Mouse (Mus musculus) urinary bladder, postnatal 36 days (tissue): ENCODE measurements around the gene Nudt16l1.

Source experiments
- DNase-seq, 2 experiments: peaks; one replicate each; pipeline ENCODE4 v3.0.0; 2022; ENCODE audit warnings: low spot score in 2 of 2, mixed read lengths in 1 of 2

Nudt16l1 gene

DNA sequence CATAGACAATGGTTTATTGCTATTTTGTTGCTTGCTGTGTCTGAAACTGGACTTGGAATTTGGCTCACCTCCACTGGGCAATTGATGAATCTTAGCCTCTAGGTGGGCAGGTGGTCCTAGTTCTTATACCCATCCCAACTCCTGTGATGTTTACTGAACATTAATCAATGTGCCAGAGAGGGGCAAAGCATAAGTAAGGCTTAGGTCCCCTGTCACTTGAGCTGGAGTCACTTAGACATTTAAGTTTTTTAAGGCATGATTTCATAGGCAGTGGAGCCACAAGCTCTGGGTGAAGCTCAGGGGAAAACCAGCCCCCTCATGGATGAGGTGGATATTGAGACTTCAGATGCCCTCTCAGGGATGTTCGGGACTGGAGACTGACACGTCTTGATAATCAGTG is at the start of gene Nudt16l1:
Nudt16l1 (plus strand) TSS at position 301 of the 400 bp plus-strand sequence.
- no peak for DNase-seq

DNA sequence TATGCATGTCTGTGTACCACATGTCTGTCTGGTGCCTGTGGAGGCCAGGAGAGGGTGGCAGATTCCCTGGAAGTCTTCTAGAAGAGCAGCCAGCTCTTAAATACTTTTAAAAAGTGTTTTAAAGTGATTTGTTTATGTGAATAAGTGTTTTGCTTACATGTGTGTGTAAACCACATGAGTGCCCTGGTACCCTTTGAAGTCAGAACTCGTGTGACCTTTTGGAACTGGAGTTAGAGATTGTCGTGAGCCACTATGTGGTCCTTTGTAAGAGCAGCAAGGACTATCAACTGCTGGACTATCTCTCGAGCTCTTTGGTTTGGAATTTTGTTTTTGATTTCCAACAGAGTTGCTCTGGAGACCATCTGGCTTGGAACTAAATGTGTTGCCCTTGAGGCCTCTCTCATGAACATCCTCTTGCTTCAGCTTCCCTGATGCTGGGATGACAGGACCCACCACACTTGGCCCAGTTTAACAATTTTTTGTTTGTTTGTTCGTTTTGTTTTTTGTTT is 48.3 kb upstream of the Nudt16l1 start:
- DNase-seq = no peak

DNA sequence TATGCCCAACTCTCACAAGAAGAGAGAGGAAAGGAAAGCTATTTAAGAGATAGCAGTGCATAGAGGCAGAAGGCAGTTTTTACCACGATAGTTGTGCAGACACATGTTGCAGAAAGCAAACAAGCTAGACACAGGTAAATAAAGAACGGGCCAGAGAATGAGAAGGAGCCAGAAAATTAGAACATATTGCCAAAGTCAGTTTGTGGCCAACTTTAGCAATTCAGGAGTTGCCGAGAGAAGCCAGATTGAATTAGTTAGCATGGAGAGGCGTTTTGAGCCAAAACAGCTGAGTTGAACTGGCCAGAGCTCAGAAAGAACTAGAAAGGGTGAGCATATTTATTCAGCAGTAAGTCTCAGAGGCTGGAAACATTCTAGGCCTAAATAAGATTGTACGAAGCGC is 46.4 kb upstream of the Nudt16l1 start:
- DNase-seq = no peak

DNA sequence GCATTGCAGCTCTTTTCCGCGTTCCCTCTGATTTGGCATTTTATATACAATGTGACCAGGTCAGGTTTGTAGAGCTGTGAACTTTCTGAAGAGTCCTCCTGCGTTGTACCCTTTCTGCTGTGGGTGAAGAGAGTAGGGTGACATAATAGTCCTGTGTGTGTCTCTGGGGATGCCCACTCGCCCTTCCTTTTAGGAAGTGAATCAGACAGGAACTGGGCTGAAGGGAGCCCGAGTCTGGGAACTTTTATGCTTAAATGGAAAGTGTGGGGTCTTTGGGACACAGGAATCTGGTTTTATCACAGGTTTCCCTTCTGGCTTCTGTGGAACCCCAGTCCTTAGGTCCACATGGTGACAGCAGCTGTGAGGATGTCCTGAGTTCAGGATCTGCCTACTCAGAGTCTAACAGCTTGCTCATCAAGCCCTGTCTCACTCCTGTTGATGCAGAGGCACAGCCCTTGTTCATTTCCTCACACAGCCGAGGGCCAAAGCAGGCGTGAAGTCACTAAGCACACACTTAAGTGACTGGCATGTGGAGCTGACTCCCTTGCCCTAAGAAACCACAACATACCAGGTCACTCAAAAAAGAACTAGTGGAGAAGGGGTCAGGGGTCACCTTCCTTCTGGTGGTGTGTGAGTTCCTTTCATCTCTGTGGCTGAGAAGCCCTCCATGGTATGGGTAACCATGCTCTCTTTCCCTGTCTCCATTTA is 44.2 kb upstream of the Nudt16l1 start:
- DNase-seq = no peak

DNA sequence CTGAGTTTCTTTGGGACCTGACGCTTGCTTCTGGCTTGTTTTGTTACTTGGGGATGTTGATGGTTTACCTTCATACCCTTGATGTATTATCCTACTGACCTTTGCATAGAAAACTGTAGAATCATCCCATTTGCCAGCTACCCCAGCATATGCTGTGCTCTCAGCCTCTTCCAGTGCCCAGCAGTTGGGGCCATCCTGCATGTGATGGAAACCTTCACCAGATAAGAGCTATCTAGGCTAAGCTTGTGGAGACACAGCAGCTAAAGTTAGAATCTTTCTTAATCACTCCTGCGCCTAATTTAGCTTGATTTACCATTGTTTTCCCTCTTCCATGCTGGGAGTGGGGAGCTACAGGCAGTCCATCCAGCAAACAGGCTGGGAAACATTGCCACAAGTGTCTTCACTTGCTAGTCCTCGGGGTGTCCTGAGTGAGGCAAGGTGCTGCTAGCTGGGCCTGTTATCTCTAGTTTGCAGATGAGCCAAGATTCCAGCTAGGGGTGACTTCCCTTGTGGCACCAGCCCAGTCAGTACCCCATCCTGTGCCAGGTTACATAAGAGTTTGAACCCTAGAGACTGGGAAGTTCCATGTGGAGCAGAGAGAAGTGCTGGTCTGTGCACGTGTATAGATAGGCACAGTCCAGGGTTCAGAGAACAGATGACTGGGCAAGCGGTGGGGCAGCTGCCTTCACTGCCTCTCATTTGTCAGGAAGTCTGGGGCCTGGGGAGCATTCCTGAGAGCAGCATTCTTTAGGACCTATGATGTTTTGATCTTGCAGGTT is 42.1 kb upstream of the Nudt16l1 start:
- no peak for DNase-seq

DNA sequence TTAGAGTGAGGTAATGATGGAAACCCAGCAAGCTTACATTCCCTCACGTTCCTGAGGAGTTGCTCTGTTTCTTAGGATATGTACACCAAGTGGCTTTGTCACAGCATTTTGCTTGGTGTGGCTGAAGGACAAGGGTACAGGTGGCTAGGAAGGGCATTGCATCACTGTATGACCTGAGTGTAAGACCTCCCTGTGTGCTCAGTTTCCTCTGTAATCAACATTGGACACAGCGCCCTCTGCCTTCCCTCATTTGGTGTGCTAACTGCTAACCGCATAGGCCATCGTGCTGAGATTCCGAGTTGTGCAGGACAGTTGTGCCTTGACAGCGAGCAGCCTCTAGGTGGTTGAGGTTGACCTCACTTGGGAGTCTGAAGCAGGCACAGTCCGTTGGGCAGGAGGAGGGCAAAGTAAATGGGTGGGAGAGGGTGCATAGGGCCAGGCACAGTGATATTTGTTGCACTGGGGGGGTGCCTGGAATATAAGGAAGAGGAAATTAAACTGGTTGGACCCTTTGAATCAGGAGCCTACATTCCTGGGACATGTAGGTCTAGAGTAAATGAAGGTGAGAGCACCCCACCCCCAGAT is 41.3 kb upstream of the Nudt16l1 start:
- DNase-seq = no peak

DNA sequence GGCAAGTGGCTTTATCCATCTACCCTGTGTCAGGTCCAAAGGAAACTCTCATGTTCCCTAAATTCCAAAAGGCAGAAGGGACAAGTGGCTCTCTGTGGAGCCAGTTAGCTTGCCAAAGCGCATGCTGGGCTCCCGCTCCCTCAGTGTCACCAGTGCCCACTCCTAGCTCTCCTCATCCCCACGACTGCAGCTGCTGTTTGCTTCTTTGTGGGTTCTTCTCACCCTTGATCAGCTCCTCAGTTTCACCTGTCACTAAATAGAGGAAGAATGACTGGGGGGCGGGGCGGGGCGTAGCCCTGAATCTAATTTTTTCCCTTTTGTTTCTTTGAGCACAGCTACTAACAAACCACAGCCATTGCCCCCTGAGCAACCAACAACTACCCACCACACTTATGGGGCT is 39.7 kb upstream of the Nudt16l1 start:
- DNase-seq = no peak

DNA sequence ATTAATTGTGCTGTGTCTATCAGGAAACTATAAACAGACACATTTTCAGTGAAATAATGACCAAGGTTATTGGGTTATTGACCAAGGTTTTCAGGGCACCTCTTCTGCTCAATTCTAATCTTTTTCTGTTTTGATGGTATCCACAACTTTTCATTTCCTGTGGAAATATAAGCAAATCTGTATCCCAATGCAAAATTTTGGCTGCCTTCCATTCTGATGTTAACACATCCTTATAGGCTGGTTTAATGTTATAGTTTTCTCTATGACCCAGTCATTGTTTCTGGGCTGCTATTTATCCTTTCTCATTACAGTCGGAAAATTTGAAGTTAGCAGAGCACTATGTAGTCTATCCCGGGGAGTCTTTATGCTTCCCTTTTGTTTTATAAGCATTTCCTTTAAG is 38.9 kb upstream of the Nudt16l1 start:
- DNase-seq = no peak

DNA sequence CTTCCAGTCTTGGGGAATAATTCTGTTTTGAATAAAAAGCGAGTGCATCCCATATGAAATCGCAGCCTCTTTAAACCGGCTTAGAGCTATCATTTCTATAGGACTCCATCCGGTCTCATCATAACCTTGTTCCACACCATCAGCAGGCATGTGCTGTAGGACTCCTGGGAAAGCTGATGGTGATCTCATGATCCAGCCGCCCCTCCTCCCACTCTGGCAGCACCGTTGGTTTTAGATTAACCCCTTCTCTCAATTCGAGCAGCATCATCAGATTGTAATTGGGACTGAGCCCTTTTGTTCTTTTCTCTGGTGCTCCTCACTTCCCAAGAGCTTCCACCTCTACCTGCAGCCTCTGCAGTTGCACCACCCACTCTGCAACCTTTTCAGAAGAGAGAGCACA is 37.4 kb upstream of the Nudt16l1 start:
- no peak for DNase-seq

DNA sequence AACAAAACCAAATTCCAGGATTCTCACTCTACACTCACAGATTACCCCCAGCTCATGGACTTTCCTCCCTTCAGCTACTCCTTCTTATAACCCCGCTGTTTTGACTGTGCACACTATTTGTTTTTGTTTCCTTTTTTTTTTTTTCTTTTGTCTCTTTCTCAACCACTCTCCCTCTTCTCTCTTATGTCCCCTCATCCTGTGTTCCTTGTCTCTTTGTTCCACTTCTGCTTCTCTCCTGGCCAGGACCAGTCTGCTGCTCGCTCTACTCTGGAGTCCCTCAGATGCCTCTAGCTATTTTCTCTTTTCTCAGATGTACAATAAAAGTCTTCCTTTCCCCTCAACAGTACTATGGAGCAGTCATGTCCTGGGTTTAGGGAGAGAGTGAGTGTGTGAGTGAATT is 36.2 kb upstream of the Nudt16l1 start:
- DNase-seq = no peak

DNA sequence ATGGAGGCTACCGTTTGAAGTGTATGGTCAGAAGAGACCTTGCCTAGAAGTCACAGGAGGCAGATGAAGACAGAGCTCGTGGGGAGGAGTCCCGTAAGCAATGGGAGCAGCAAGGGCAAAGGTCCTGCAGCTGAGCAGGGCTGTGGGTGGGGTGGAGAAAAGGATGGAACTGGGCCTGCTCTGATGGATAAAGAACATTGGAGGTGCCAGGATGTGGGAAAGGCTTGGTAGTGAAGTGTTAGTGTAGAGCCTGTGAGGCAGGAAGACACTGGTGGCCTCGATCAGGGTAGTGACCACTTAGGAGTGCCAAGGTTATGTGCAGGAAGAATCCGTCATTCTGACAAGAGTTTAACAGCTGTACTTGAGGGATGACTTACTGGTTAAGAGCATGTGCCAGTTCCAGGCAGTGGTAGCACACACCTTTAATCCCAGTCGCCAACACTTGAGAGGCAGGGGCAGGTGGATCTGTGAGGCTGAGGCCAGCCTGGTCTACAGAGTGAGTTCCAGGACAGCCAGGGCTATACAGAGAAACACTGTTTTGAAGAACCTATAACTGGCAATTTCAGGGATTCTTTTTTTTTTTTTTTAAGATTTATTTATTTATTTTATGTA is 35.0 kb upstream of the Nudt16l1 start:
- no peak for DNase-seq

DNA sequence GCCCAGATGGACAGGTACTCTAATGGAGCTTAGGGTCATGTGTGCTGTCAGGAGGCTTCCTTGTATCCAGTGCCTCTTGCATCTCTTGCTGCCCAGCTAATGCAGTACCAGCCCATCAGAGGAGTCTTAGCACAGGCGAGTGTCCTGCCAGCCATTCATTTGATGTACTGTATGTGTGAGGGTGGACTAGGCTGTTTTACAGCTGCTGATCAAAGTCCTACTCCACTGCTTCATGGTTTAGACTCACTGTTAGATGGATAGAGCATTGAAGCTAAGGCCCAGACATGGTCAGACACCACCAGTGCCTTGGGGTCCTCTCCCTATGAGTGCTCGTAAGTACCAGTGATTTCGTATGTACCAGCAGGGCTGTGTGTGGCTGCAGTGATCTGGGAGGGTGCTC is 33.7 kb upstream of the Nudt16l1 start:
- DNase-seq = no peak

DNA sequence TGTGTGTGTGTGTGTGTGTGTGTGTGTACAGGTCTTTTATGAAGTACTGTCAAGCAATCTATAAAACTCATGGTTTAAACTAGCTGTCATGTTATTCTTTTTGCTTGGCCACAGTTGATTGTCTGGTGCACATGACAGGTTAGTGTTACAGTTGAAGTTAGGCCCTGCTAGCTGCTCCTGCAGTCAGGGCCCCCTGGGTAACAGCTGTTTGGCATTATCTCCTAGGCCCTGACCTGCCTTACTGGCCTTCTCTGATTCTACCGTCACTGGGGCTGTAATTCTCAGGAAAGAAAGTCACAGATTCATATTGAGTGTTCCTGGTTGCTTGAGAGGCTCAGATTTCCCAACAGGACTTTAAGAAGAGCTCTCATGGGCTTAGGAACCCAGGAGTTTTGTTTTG is 33.0 kb upstream of the Nudt16l1 start:
- DNase-seq = no peak

DNA sequence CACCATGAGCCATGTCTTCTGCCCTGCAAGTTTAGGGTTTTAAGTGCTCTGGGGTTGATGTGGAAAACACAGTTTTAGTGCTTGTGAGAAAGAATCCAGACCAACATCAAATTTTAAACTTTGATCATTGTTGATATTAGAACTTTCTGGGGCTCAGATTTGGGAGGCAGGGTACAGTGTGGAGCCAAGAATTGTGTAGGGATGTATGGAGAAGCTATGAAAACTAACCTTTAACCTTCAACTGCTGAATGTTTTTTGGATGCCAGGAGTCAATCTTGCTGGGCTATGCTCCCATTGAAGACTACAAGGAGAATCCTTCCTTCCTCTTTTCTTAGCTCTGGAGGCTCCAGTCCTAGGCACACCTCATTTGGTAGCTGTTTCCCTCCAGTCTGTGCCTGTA is 32.0 kb upstream of the Nudt16l1 start:
- DNase-seq = no peak

DNA sequence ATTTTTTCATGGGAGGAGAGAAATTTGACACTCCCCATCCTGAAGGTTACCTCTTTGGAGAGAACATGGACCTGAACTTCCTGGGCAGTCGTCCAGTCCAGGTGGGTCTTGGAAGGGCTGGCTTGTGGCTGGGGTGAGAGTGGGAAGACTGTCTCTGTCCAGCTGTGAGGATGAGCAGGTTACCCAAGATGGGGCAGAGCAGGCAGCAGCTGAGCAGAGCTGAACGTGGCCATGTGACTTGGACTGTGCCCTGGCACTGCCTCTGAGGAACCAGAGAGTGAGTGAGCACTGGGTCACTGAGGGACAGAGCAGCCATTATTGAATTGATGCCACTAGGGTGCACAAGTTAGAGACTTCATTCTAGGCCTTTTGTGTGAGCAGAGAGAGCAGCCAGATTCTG is 31.2 kb upstream of the Nudt16l1 start:
- DNase-seq = no peak

DNA sequence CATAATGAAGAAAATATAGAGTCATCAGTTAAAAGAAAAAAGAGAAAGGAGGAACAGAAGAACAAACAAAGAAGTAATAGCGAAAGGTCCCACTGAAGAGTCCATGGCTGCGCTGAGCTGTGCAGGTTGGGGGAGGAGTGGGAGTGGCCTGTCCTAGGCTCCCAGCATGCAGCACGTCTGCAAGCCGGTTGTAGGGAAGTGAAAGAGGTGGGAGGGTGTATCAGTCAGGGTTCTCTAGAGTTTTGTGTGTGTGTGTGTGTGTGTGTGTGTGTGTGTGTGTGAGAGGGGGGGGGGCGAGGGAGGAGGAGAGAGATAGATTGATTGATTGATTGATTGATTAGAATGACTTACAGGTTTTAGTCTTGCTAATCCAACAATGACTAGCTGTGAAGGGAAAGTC is 30.6 kb upstream of the Nudt16l1 start:
- no peak for DNase-seq

DNA sequence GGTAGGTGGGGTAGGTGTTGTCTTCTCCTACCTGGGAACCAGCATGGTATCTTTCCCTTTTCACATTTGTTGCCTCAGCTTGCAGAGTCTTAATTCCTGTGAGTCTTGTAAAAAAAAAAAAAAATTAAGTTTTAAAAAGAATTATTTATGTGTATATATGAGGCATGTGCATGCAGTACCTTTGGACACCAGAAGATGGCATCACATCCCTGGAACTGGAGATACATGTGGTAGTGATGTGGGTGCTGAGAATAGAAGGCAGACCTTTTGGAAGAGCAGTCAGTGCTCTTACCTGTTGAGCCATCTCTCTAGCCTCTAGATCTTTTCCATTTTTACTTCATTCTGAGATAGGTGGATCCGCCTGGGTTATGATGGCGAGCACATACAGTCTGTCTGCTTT is 28.8 kb upstream of the Nudt16l1 start:
- no peak for DNase-seq

DNA sequence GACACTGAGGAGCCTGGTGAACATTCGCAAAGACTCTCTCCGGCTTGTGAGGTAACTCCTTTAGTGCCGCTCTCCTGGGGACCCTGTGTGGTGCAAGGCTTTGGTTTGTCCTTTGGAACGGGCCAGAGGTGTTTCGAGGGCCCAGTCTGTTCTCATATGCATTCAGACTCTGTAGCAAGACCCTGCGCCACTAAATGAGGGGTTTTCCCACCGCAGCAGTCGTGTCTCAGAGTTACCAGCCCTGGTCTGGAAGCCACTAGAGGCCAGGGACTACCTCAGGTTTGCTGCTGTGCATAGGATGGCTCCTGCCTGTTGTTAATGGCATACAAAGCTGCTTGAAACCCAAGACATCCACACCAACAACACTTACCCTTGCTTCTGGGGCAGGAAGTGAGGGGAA is 27.8 kb upstream of the Nudt16l1 start:
- no peak for DNase-seq

DNA sequence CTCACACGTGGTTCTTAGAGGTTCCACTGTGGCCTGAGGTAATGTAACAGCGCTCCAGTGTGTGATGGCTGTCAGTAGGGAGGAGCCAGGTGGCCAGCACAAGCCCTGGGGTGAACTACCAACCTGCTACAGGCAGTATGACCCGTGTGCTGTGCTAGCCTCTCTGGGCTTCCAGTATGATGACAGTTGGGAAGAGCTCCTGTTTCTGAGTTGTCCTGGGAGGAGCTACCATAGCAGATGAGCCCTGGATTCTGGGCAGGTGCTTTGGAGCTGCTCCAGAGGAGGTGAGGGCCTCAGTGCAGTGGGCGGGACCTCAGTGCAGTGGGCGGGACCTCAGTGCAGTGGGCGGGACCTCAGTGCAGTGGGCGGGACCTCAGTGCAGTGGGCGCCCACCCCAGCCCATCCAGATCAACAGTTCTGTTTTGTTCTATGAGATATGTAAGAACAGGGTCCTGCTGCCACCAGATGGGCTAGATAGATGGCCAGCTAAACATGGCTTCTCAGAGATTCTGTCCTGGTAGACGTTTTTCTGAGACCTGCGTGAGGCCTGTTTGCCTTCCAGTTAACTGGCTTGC is 26.4 kb upstream of the Nudt16l1 start:
- no peak for DNase-seq

DNA sequence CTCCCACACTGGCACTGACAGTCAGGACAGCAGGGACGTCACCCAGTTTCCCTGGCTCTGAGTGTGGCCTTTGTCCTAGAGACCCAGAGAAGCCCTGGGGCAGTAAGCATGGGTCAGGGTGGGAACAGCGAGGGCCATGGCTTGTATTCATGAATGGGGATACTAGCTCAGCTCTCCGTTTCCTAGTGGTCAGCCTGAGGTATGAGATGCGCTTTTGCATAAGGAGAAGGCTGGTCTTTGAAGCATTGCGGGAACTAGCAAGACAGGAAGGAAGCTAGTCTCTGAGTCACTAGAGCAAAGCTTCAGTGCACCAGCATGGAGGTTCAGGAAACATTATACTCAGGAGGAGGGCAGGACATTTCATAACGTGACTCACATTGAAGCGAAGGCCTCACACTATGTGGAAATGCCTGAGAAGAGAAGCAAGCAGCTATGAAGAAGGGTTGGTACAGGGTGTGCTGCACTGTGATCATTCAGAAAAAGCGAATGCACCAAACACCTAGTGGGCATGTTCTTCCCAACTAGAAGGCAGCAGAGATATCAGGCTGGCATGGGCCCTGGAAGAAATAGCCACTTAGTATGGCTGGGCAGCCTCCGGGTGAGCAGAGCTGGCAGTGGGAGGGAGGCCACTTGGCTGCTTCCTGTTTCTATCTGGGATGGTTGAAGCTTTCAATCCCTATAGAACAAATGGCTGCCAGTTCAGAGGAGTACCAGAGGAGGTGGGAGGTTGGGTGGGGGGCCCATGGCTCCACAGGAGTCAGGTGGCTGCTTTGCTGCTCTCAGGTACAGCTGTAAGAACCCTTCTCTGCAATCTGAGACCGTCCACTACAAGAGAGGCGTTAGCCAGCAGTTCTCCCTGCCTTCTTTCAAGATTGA is 25.4 kb upstream of the Nudt16l1 start:
- no peak for DNase-seq
